Mouse (Mus musculus): Measurements from ENCODE around the gene Hcn2.

DNA sequence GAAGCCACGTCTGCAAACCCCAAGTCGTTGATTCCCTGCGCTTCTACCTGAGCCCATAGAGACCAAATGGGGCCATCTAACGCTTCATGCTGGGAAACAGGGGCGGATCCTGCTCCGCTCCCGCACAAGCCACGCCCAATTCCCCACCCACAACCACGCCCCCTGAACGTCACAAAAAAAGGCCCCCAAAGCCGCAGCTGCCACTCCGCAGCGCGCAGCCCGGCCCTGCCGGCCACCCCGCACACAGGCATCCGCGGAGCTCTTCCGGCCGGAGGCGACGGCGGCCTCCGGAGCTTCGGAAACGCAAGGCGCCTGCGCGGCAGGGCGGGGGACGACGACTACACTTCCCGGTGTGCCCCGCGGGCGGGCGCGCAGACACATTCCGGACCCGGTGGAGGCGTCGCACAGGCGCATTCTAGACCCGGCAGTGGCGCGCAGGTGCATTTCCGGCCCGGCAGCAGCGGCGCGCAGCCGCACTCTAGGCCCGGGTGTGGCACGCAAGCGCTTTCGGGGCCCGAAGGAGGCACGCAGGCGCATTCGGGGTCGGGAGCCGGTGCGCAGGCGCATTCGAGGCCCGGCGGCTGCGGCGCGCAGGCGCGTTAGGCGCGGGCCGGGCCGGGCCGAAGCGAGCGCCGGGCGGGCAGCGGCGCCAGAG lies 34.7 kb upstream of the Hcn2 start, which contains the start of gene Cdc34:
- TF ChIP-seq GATA1 (IDR thresholded peaks at IDR 0.05; ENCODE audit: borderline replicate concordance, low read length) (no peak), CTCF (IDR thresholded peaks at IDR 0.05; ENCODE audit: low read depth, low read length) (no peak), TAL1 (conservative IDR thresholded peaks at IDR 0.05; ENCODE audit: low read depth, low read length) (no peak)
